Mouse (Mus musculus) liver, embryonic 14.5 days (tissue): ENCODE results near the gene Nisch. TPM values are rescaled to one million over a fixed set of nuclear protein-coding genes. Genes with fewer than 3 reads are reported as not detected.

Experiments
- ATAC-seq: fragments of 200-750 bp; cut with Nextera tagmentation; 2 replicates; pipeline ENCODE4 v1.8.0; 2017; ENCODE audit warnings: moderate number of reproducible peaks, mild to moderate bottlenecking, moderate library complexity; ENCODE audit not compliant: insufficient read depth
- DNase-seq, 3 experiments: peaks; one replicate each; pipeline ENCODE4 v3.0.0-alpha.2; 2012 to 2013; ENCODE audit warnings: low read depth in 3 of 3, low spot score in 3 of 3
- H3K27ac ChIP-seq: fragments of 300-500 bp; sonication (generic); 2 replicates; pipeline ENCODE4 v1.5.1; 2014; ENCODE audit warnings: moderate library complexity, mild to moderate bottlenecking, control low read depth, inconsistent platforms
- H3K27me3 ChIP-seq: fragments of 300-500 bp; sonication (generic); 2 replicates; pipeline ENCODE4 v1.6.1; 2014; ENCODE audit warnings: mild to moderate bottlenecking, low read length, moderate library complexity; ENCODE audit not compliant: control insufficient read depth, insufficient read depth
- H3K36me3 ChIP-seq: fragments of 300-500 bp; sonication (generic); replicated peaks from 2 replicates; pipeline ENCODE4 v1.6.1; 2014; ENCODE audit warnings: low read depth; ENCODE audit not compliant: control insufficient read depth, insufficient read depth
- H3K4me1 ChIP-seq, 2 experiments: fragments of 200-500 bp in 1 of 2; fragments of 300-500 bp in 1 of 2; sonication (generic) in 1 of 2; replicated peaks; 2 replicates each; pipeline ENCODE4 v1.6.1; 2012 to 2014; ENCODE audit warnings: antibody characterized with exemption in 1 of 2, inconsistent platforms in 1 of 2, low read length in 1 of 2; ENCODE audit not compliant: control insufficient read depth in 2 of 2, insufficient read depth in 2 of 2
- H3K4me2 ChIP-seq: fragments of 300-500 bp; sonication (generic); 2 replicates; pipeline ENCODE4 v1.6.1; 2014; ENCODE audit warnings: low read depth, mild to moderate bottlenecking, control low read depth, moderate library complexity
- H3K4me3 ChIP-seq, 2 experiments: fragments of 200-500 bp in 1 of 2; fragments of 300-500 bp in 1 of 2; sonication (generic) in 1 of 2; 2 replicates each; pipeline ENCODE4 v1.5.1; 2012 to 2014; ENCODE audit warnings: low read depth in 2 of 2, low read length in 2 of 2, mild to moderate bottlenecking in 2 of 2, control low read depth in 1 of 2, inconsistent platforms in 1 of 2, moderate library complexity in 1 of 2; ENCODE audit not compliant: insufficient read depth in 1 of 2
- H3K9ac ChIP-seq: fragments of 300-500 bp; sonication (generic); replicated peaks from 2 replicates; pipeline ENCODE4 v1.6.1; 2014; ENCODE audit warnings: mild to moderate bottlenecking, control low read depth, moderate library complexity
- H3K9me3 ChIP-seq: fragments of 300-500 bp; sonication (generic); 2 replicates; pipeline ENCODE4 v1.6.1; 2016; ENCODE audit warnings: low read length, mixed read lengths; ENCODE audit not compliant: control insufficient read depth
- CTCF ChIP-seq: IDR thresholded peaks from 2 replicates; pipeline ENCODE4 v1.5.1; 2016; ENCODE audit warnings: antibody characterized with exemption, low read depth, control low read depth
- EP300 ChIP-seq: IDR thresholded peaks from 2 replicates; pipeline ENCODE4 v1.6.1; 2016; ENCODE audit warnings: antibody characterized with exemption, low read depth
- WGBS: fragments of 180-500 bp; shearing (Covaris S2); extraction: QIAGEN DNeasy Blood & Tissue Kit; methylation state at CpG from one replicate; pipeline ENCODE4 v1.1.7; 2014; ENCODE audit not compliant: insufficient replicate concordance; 5-methylcytosine and 5-hydroxymethylcytosine counted together
- polyA plus RNA-seq, 2 experiments: library from polyadenylated mRNA; depleted of rRNA in 1 of 2; stranded (reverse) in 1 of 2; unstranded in 1 of 2; fragments of >200 nt; fragmentation: Nextera tagmentation in 1 of 2; extraction: Ambion mirVana in 1 of 2; gene quantifications; 2 replicates each; pipeline versions ENCODE4 v1.2.1 to v1.2.3; 2012 to 2014

Gene Nisch
- polyA plus RNA-seq, 2 experiments: 50.3 to 71.1 TPM

GRCm38 (mm10) chr14:31197547-31198516, 18.9 kb downstream of the Nisch start:
- Histone ChIP-seq H3K4me1 (peaks cover 0 to 5% of the 10 kb centered on the region in 2 experiments; a peak in 2 of 4 replicates), H3K9me3 (no peaks in the 10 kb centered on the region), H3K9ac (no peak overlapping the region), H3K36me3 (peaks cover 24% of the 10 kb centered on the region), H3K4me3 (no peak overlapping the region), H3K27ac (no peak overlapping the region), H3K27me3 (no peaks in the 10 kb centered on the region), H3K4me2 (no peak overlapping the region)
- no peak for TF ChIP-seq EP300
- no peak for TF ChIP-seq CTCF
- 61% methylated on average over 16 of the region's 16 CpGs for WGBS
- DNase-seq (no peak), ATAC-seq (no peak)

DNA sequence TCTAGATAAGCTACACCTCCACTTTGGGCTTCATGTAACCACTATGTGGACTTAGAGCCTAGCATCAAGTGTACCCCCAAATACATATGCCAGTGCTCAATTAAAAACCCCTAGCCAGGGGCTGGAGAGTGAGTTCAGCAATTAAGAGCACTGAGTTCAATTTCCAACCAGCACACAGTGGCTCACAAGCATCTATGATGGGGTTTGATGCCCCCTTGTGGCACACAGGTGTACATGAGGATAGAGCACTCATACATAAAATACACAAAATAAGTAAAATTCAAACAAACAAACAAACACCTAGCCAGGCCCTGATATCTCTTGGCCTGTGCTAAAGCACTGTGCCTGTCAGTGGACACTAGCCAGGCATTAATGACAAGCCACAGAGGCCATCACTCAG, 20.8 kb downstream of the Nisch start:
- peaks cover 24% of the 10 kb centered on the region for H3K36me3 ChIP-seq
- DNase-seq (no peak), ATAC-seq (no peak)
- no peaks in the 10 kb centered on the region for H3K27me3 ChIP-seq
- no peak for TF ChIP-seq EP300
- TF ChIP-seq CTCF: peak; percentile 77
- H3K27ac ChIP-seq: no peak overlapping the region
- no peak overlapping the region for H3K4me3 ChIP-seq
- no peak overlapping the region for H3K9ac ChIP-seq
- H3K4me1 ChIP-seq: 0 out of 4 replicates have a peak, but pooled peaks cover 0 to 3% of the 10 kb centered on the region in 2 experiments
- no peak overlapping the region for H3K4me2 ChIP-seq
- H3K9me3 ChIP-seq: no peaks in the 10 kb centered on the region

- no peak for ATAC-seq
- peaks cover 26% of the 10 kb centered on the region for H3K36me3 ChIP-seq
- DNase-seq: no peak
- H3K4me2 ChIP-seq: no peak overlapping the region
- TF ChIP-seq CTCF (no peak), EP300 (no peak)
- H3K27ac ChIP-seq: no peak overlapping the region
- H3K9me3 ChIP-seq: no peaks in the 10 kb centered on the region
- 81% methylated on average over 4 of the region's 4 CpGs for WGBS
- H3K9ac ChIP-seq: no peak overlapping the region
- no peaks in the 10 kb centered on the region for H3K27me3 ChIP-seq
- no peak overlapping the region for H3K4me3 ChIP-seq
- H3K4me1 ChIP-seq: 0 out of 4 replicates have a peak, but pooled peaks cover 0 to 3% of the 10 kb centered on the region in 2 experiments
Observed at GRCm38 (mm10) chr14:31195521-31195920, 21.2 kb downstream of the Nisch start.

GRCm38 (mm10) chr14:31194891-31195513, 21.7 kb downstream of the Nisch start:
- Histone ChIP-seq H3K9me3 (no peaks in the 10 kb centered on the region), H3K4me2 (no peak overlapping the region), H3K36me3 (peaks cover 28% of the 10 kb centered on the region), H3K4me1 (0 out of 4 replicates have a peak, but pooled peaks cover 0 to under 1% of the 10 kb centered on the region in 2 experiments), H3K9ac (no peak overlapping the region), H3K4me3 (no peak overlapping the region), H3K27ac (no peak overlapping the region), H3K27me3 (no peaks in the 10 kb centered on the region)
- 60% methylated on average over 14 of the region's 14 CpGs for WGBS
- TF ChIP-seq EP300 (no peak), CTCF (no peak)
- ATAC-seq (no peak), DNase-seq (no peak)

GRCm38 (mm10) chr14:31194441-31194840, 22.3 kb downstream of the Nisch start:
- no peak for TF ChIP-seq CTCF
- TF ChIP-seq EP300: no peak
- no peak overlapping the region for H3K4me3 ChIP-seq
- no peaks in the 10 kb centered on the region for H3K4me1 ChIP-seq
- H3K4me2 ChIP-seq: no peak overlapping the region
- DNase-seq (no peak), ATAC-seq (no peak)
- no peak overlapping the region for H3K27ac ChIP-seq
- H3K36me3 ChIP-seq: peaks cover 33% of the 10 kb centered on the region
- H3K9me3 ChIP-seq: no peaks in the 10 kb centered on the region
- no peaks in the 10 kb centered on the region for H3K27me3 ChIP-seq
- WGBS: 57% methylated on average over 2 of the region's 2 CpGs
- H3K9ac ChIP-seq: no peak overlapping the region
